Mouse (Mus musculus): ENCODE results near the gene Lypd6b.

DNA sequence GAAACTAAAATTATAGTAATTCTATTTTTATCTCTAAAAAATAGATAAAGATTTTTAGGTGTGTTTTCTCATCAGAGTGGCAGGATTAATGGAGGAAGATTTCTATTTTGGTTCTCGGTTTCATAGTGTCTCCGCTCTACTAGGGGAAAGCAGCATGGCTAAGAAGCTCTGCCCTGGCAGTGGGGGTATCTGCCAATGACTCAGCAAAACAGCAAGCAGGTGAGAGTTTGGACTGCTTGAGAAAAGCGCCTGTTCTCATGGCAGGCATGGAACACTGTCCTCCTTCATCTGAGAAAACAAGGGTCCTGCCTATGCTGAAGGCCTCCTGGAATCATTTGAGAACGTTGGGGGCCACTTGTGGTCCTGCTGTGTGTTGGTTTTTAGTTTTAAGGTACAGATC is 12.3 kb upstream of the Lypd6b start:
- no peak for TF ChIP-seq CTCF (IDR thresholded peaks at IDR 0.05; ENCODE audit: borderline replicate concordance, extremely low read depth, insufficient read depth, insufficient read length)
- TF ChIP-seq POLR2A (IDR thresholded peaks at IDR 0.05; ENCODE audit: borderline replicate concordance, extremely low read depth, insufficient read depth, insufficient read length, poor library complexity, severe bottlenecking) = no peak
